Mouse (Mus musculus): ENCODE measurements around the gene Phldb2. TPM values are rescaled to one million over a fixed set of nuclear protein-coding genes. Genes with fewer than 3 reads are reported as not detected.

Gene Phldb2
- polyA plus RNA-seq, 1 experiment from 2014 or later, result 31.4 TPM

DNA sequence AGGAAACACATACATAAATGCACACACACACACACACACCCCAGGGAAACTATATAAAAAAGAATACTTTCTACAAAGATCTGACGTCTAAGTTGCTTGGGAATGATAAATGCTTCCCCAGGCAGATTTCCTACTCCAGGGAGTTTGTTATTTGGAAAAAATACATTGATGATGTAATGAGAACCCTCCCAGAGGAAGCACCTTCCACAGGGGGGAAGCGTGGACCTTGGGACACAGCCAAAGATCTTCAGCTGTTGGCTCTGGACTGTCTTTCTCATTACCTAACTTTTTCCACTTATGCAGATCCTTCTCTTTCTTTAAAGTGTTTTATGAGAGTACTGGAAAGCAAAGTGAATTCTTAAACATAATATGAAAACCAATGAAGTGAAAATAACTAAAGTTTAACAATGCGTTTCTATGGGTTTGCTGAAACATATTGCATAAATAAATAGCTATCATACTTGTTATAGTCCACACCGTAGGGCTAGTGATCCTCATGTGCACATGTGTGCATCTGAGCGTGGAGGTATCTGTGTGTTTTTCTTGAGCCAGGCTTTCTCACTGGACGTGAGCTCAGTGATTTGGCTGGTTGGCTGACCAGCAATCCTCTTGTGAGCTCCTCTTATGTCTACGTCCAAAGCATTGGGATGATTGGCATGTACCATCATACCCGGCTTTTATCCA lies 30.7 kb downstream of the Phldb2 start:
- Histone ChIP-seq H3K4me1 (no peaks in the 10 kb centered on the region), H3K36me3 (no peaks in the 10 kb centered on the region), H3K9me3 (replicated peaks) (no peaks in the 10 kb centered on the region), H3K27ac (replicated peaks) (no peak overlapping the region), H3K4me3 (no peak overlapping the region), H3K27me3 (ENCODE audit: low read depth, poor library complexity, severe bottlenecking) (no peaks in the 10 kb centered on the region)
- WGBS, result 90% methylated on average over 8 of the region's 8 CpGs
- DNase-seq (ENCODE audit: low spot score), result no peak

DNA sequence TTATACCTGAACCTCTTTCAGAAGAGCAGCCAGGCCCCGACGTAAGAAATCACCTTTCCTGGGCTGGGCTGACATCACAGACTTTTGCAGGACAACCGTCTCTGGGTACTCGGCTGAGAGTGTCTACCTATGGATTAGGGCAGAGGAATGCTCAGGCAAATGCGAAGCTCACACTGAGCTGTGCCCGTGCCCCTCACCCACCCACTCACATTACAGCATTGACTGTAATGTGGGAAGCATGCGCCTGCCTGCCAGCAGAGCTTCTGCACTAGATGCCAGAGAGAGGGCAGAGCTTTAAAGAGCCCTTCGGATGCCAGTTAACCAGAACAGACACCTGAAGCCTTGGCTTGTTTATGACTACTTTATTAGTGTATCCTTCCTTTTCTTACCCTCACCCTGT lies 33.8 kb downstream of the Phldb2 start:
- Histone ChIP-seq H3K9me3 (replicated peaks) (no peaks in the 10 kb centered on the region), H3K4me3 (no peak overlapping the region), H3K4me1 (no peaks in the 10 kb centered on the region), H3K27me3 (ENCODE audit: low read depth, poor library complexity, severe bottlenecking) (no peaks in the 10 kb centered on the region), H3K27ac (replicated peaks) (no peak overlapping the region), H3K36me3 (no peaks in the 10 kb centered on the region)
- 80% methylated on average over 8 of the region's 8 CpGs for WGBS
- DNase-seq (ENCODE audit: low spot score), result no peak

DNA sequence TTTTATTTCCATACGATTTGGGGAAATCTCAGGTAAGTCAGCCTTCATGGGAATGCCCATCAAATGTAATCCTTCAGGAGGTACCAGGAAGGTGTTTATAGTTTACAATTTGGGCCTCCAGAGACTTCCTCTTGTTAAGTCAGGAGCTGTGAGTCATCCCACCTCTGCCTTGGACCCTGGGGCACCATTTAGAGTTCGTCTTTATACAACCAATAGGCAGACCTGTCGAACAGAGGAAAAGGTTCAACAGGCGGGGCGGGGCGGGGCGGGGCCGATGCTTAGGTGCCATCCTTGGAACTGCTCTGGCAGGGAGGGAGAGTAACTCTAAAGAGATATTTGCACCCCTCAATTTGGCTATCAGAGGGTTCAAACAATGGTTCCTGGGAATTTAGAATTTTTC lies 49.8 kb downstream of the Phldb2 start:
- Histone ChIP-seq H3K27me3 (ENCODE audit: low read depth, poor library complexity, severe bottlenecking) (no peaks in the 10 kb centered on the region), H3K4me3 (no peak overlapping the region), H3K4me1 (no peaks in the 10 kb centered on the region), H3K27ac (replicated peaks) (no peak overlapping the region), H3K9me3 (replicated peaks) (no peaks in the 10 kb centered on the region), H3K36me3 (no peaks in the 10 kb centered on the region)
- no peak for DNase-seq (ENCODE audit: low spot score)
- WGBS, result 86% methylated on average over 8 of the region's 8 CpGs

DNA sequence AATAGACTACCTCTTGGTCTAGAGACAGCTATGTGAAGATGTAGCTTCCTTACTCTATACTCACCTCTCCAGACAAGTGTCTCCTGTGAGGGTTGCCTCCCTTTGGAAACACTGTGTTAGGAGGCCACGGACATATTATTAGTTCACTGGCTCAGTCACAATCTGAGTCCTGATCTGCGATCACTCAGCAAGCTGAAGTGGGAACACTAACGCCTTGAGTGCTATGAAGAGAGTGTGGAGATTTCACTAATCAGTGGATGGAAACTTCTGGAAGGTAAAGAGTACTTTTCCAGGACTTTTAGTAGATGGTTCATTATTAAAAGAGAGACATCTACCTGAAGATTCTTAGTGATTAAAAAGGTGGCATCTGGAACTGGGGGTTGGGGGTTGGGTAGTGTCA lies 54.9 kb downstream of the Phldb2 start:
- WGBS, result 86% methylated on average over 3 of the region's 3 CpGs

DNA sequence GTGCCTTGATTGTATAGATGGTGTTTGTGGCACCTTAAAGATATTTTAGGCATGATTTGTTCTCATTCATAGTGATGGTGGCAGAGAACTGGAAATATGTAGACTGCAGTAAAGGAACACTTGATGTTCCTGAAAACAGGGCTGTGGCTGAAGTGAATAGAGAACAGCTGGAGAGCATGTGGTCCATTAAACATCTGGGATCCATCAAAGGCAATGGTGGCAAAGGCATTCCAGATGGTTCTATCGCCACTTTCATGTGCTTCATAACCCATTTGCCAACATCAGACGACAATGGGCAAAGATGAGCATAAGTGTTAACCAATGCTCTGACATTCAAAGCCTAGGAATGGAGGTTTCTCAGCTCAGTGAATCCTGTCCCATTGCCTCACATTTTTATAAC lies 56.8 kb downstream of the Phldb2 start:
- Histone ChIP-seq H3K4me3 (no peak overlapping the region), H3K4me1 (peaks cover 7% of the 10 kb centered on the region; the same call in 1 of the 2 replicates), H3K9me3 (replicated peaks) (no peaks in the 10 kb centered on the region), H3K27ac (replicated peaks) (no peak overlapping the region), H3K27me3 (ENCODE audit: low read depth, poor library complexity, severe bottlenecking) (no peaks in the 10 kb centered on the region), H3K36me3 (no peaks in the 10 kb centered on the region)
- 66% methylated on average over 2 of the region's 2 CpGs for WGBS
- no peak for DNase-seq (ENCODE audit: low spot score)

More for the DNA sequence above, 54.9 kb downstream of the Phldb2 start:
- no peaks in the 10 kb centered on the region for H3K36me3 ChIP-seq
- H3K4me3 ChIP-seq, result no peak overlapping the region
- H3K27me3 ChIP-seq (ENCODE audit: low read depth, poor library complexity, severe bottlenecking), result no peaks in the 10 kb centered on the region
- H3K27ac ChIP-seq (replicated peaks), result no peak overlapping the region
- no peaks in the 10 kb centered on the region for H3K4me1 ChIP-seq
- no peak for DNase-seq (ENCODE audit: low spot score)
- H3K9me3 ChIP-seq (replicated peaks), result no peaks in the 10 kb centered on the region

DNA sequence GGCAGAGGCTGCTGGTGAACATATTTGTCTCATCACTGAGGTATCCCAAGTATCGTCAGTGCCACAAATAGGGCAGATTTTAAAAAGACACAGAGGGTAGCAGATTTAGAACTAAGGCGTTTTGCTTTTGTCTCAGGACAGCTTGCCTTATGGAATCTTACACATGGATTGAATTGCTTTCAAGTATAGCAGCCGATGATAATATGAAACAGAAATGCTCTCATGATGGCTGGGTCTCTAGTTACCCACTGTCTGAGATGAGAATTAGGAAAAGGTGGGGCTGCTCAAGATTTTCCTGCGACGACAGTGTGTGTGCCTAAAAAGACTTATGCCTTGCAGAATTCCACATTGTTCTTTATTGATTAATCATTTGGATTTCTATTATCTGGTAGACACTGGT lies 58.4 kb downstream of the Phldb2 start:
- Histone ChIP-seq H3K36me3 (no peaks in the 10 kb centered on the region), H3K4me1 (peaks cover 7% of the 10 kb centered on the region; the same call in 1 of the 2 replicates), H3K27ac (replicated peaks) (no peak overlapping the region), H3K4me3 (no peak overlapping the region), H3K27me3 (ENCODE audit: low read depth, poor library complexity, severe bottlenecking) (no peaks in the 10 kb centered on the region), H3K9me3 (replicated peaks) (no peaks in the 10 kb centered on the region)
- no peak for DNase-seq (ENCODE audit: low spot score)
- whole genome bisulfite sequencing, result 65% methylated on average over 5 of the region's 5 CpGs

DNA sequence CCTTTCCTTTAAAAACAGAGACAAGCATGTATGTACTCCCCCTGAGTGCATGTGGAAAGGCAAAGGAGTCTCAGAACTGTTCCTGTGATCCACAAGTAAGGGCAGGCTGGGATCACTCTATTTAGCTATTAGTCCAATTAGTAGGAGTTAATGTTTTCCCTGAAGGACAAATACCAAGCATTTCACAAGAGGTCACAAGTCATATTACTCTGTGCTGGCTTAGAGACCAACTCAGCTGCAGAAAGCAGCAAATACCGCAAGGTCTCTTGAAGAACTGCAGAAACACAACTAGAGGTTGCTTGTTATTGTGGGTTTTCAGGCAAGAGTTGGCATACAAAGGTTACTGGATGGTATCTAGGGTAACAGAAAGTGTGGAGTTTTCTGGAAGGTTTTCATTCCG lies 59.6 kb downstream of the Phldb2 start:
- no peak overlapping the region for H3K4me3 ChIP-seq
- no peaks in the 10 kb centered on the region for H3K27me3 ChIP-seq (ENCODE audit: low read depth, poor library complexity, severe bottlenecking)
- H3K36me3 ChIP-seq, result no peaks in the 10 kb centered on the region
- 83% methylated on average over 2 of the region's 2 CpGs for WGBS
- H3K9me3 ChIP-seq (replicated peaks), result no peaks in the 10 kb centered on the region
- H3K27ac ChIP-seq (replicated peaks), result no peak overlapping the region
- peaks cover 7% of the 10 kb centered on the region; the same call in 1 of the 2 replicates for H3K4me1 ChIP-seq
- no peak for DNase-seq (ENCODE audit: low spot score)

DNA sequence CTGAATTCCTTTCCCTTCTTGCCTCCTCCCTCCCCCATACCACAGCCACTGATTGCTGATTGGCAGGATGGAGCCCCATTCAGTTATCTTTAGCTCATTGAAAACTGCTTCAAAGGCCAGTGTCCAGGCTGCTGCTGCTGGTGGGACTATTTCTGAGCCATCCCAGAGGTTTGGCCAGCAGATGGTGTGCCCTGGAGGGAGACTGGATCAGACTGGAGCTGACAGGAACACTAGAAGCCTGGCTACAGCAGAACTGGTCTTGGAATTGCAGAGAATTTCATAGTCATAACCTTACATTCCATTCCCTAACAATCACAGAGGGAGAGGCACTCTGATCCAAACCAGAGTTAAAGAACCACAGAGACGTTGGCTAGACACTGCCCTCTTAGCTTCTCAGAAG lies 60.5 kb downstream of the Phldb2 start:
- 67% methylated on average over 1 of the region's 1 CpGs for WGBS
- Histone ChIP-seq H3K4me1 (peaks cover 7% of the 10 kb centered on the region; the same call in 1 of the 2 replicates), H3K36me3 (no peaks in the 10 kb centered on the region), H3K9me3 (replicated peaks) (no peaks in the 10 kb centered on the region), H3K27ac (replicated peaks) (no peak overlapping the region), H3K27me3 (ENCODE audit: low read depth, poor library complexity, severe bottlenecking) (no peaks in the 10 kb centered on the region), H3K4me3 (no peak overlapping the region)
- DNase-seq (ENCODE audit: low spot score), result peak; percentile 24

DNA sequence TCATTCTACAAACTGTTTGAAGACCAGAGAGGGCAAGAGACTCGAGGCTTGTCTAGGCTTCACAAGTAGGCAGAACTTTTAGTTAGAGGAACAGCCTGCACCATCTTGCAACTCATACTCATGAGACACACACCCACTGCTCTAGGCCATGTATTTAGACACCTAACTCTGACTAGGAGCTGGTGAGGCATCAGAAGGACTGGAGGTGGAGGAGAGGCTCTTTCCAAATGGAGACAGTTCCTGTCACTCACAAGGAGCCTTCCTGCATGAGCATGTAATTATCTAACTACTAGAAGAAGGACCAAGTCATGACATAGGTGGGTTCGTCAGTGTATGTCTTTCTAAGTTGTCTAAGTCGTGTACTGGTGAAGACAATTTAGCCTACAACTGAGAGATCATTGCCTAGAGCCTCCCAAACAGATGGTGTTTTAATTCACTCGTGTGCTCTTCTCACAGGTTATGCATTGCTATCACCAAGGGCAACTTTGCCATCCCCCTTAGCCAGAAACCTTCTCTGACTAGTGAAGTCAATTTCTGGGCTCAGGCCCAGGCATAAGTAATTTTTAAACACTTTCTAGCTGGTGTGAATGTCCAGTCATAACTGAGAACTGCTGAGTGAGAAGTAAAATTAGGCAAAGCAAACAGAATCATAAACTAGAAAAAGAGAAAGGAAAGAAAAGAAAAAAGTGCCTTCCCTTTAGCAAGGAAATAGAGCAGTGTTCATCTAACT lies 62.8 kb downstream of the Phldb2 start:
- Histone ChIP-seq H3K9me3 (replicated peaks) (no peaks in the 10 kb centered on the region), H3K27ac (replicated peaks) (no peak overlapping the region), H3K4me3 (no peak overlapping the region), H3K27me3 (ENCODE audit: low read depth, poor library complexity, severe bottlenecking) (no peaks in the 10 kb centered on the region), H3K36me3 (no peaks in the 10 kb centered on the region), H3K4me1 (peaks cover 7% of the 10 kb centered on the region; the same call in 1 of the 2 replicates)
- 83% methylated on average over 4 of the region's 4 CpGs for WGBS
- no peak for DNase-seq (ENCODE audit: low spot score)

DNA sequence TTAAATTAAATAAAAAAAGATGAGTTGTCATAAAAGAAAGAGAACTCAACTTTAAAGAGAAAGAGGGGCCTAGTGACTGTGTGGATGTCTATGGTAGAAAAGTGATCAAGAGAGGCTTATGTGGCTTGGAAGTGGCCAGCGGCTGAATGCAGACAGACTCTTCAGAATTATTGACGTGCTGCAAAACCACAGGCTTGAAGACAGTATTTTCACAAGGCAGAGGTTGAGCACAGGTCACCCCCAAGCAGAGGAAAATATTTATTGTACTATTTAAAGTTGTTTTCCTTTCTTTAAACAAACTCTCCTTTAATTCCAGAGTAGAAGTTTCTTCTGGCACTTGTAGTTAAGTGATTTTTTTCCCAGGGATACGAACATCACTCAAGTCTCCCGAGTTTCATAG lies 63.8 kb downstream of the Phldb2 start:
- H3K27ac ChIP-seq (replicated peaks), result no peak overlapping the region
- DNase-seq (ENCODE audit: low spot score), result no peak
- no peak overlapping the region for H3K4me3 ChIP-seq
- H3K9me3 ChIP-seq (replicated peaks), result no peaks in the 10 kb centered on the region
- H3K36me3 ChIP-seq, result no peaks in the 10 kb centered on the region
- 78% methylated on average over 4 of the region's 4 CpGs for WGBS
- H3K27me3 ChIP-seq (ENCODE audit: low read depth, poor library complexity, severe bottlenecking), result no peaks in the 10 kb centered on the region
- H3K4me1 ChIP-seq, result peaks cover 7% of the 10 kb centered on the region; the same call in 1 of the 2 replicates

DNA sequence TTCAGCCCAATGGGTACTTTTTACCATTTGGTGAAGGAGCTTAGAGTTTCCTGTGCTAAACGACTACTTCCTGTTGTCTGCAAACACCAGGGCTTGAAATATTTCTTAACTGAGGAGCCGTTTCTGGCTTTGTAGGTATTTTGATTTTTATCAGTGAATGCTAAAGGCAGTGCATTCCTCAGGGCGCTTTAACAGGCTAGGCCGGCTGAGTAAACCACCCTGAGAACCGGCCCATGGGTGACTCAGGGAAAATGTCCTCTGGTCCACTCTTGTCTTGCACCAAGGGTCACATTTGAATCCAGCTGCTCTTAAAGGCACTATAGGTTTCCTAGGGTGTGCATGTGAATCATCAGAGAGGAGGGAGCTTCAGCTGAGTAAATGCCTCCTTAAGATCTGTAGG lies 66.8 kb downstream of the Phldb2 start:
- 75% methylated on average over 5 of the region's 5 CpGs for WGBS
- no peak overlapping the region for H3K27ac ChIP-seq (replicated peaks)
- no peak for DNase-seq (ENCODE audit: low spot score)

DNA sequence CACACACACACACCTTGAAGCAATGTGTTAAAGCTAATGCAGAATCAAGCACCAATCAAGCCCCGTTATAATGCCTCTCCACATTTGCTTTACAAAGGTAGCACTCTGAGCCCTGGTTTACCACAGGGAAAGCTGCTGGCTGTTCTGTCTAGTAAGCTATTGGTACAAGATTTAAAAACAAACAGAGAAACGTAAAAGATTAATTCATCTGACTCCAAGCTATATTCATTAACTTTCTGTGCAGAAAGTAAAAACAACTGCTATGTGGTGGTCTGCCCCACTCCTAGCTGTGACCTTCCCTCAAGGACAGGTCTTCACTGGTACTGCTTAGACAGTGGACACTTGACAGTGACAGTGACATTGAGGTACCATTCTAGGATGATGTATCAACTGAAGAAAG lies 69.2 kb downstream of the Phldb2 start:
- 86% methylated on average over 2 of the region's 2 CpGs for WGBS
- H3K9me3 ChIP-seq (replicated peaks), result no peaks in the 10 kb centered on the region
- no peak overlapping the region for H3K4me3 ChIP-seq
- DNase-seq (ENCODE audit: low spot score), result no peak
- no peak overlapping the region for H3K27ac ChIP-seq (replicated peaks)
- no peaks in the 10 kb centered on the region for H3K4me1 ChIP-seq
- no peaks in the 10 kb centered on the region for H3K36me3 ChIP-seq
- no peaks in the 10 kb centered on the region for H3K27me3 ChIP-seq (ENCODE audit: low read depth, poor library complexity, severe bottlenecking)

More for the DNA sequence above, 66.8 kb downstream of the Phldb2 start:
- no peaks in the 10 kb centered on the region for H3K9me3 ChIP-seq (replicated peaks)
- H3K36me3 ChIP-seq, result no peaks in the 10 kb centered on the region
- H3K4me3 ChIP-seq, result no peak overlapping the region
- no peaks in the 10 kb centered on the region for H3K27me3 ChIP-seq (ENCODE audit: low read depth, poor library complexity, severe bottlenecking)
- no peaks in the 10 kb centered on the region for H3K4me1 ChIP-seq

DNA sequence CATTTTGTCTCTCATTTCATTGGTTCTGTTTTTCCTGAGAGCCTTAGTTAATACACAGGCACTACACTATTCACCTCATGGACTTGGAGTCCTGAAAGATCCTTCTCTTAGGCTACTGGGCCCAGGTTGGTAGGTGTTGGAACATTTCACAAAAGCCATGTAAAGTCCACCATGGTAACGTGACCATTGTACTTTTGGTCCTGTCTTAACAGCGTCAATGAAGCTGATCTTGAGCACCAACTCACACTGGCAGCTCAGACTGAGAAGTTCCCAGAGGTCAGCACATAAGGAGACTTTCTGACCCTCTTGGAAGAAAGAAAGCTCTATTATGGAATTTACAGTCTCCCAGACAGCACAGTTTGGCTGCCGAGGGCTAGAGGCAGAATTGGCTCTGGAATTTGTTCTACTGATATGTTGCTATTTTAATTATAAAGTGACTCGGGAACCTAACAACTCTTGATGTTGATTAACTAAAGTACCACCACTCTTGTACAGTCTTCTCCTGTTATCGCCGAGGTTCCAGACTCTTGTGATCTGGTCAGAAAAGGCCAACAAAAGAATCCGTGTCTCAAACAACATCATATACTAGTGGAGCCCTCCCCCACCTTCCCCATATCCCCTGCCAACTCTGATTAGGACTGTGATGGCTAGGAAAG lies 72.1 kb downstream of the Phldb2 start:
- Histone ChIP-seq H3K4me3 (no peak overlapping the region), H3K27me3 (ENCODE audit: low read depth, poor library complexity, severe bottlenecking) (no peaks in the 10 kb centered on the region), H3K36me3 (no peaks in the 10 kb centered on the region), H3K27ac (replicated peaks) (no peak overlapping the region), H3K4me1 (no peaks in the 10 kb centered on the region), H3K9me3 (replicated peaks) (no peaks in the 10 kb centered on the region)
- WGBS, result 89% methylated on average over 7 of the region's 7 CpGs
- DNase-seq (ENCODE audit: low spot score), result no peak

Data from midbrain, embryonic 10.5 days (tissue).